Mouse (Mus musculus): Measurements from ENCODE around the gene Adamts8.

Gene Adamts8

GRCm38 (mm10) chr9:30942512-30943313 lies at the start of gene Adamts8:
Gene Adamts8, plus strand, starts transcription at chr9:30942562.
- no peak for DNase-seq (ENCODE audit: extremely low read depth, low read depth, low spot score)

- DNase-seq (ENCODE audit: extremely low read depth, low read depth, low spot score): no peak
Observed at GRCm38 (mm10) chr9:30895618-30896017, 46.7 kb upstream of the Adamts8 start.

- DNase-seq (ENCODE audit: extremely low read depth, low read depth, low spot score): no peak
Observed at GRCm38 (mm10) chr9:30896752-30897151, 45.6 kb upstream of the Adamts8 start.

- DNase-seq (ENCODE audit: extremely low read depth, low read depth, low spot score): no peak
Observed at GRCm38 (mm10) chr9:30897169-30897568, 45.2 kb upstream of the Adamts8 start.

GRCm38 (mm10) chr9:30902152-30902551 lies 40.2 kb upstream of the Adamts8 start:
- no peak for DNase-seq (ENCODE audit: extremely low read depth, low read depth, low spot score)

GRCm38 (mm10) chr9:30902641-30903040 lies 39.7 kb upstream of the Adamts8 start:
- DNase-seq (ENCODE audit: extremely low read depth, low read depth, low spot score): no peak

GRCm38 (mm10) chr9:30903266-30903665 lies 39.1 kb upstream of the Adamts8 start:
- DNase-seq (ENCODE audit: extremely low read depth, low read depth, low spot score): no peak

GRCm38 (mm10) chr9:30905861-30906260 lies 36.5 kb upstream of the Adamts8 start:
- no peak for DNase-seq (ENCODE audit: extremely low read depth, low read depth, low spot score)

GRCm38 (mm10) chr9:30906426-30906825 lies 35.9 kb upstream of the Adamts8 start:
- no peak for DNase-seq (ENCODE audit: extremely low read depth, low read depth, low spot score)

GRCm38 (mm10) chr9:30907677-30908295 lies 34.6 kb upstream of the Adamts8 start:
- DNase-seq (ENCODE audit: extremely low read depth, low read depth, low spot score): no peak

- DNase-seq (ENCODE audit: extremely low read depth, low read depth, low spot score): no peak
Observed at GRCm38 (mm10) chr9:30908296-30908690, 34.1 kb upstream of the Adamts8 start.

- DNase-seq (ENCODE audit: extremely low read depth, low read depth, low spot score): no peak
Observed at GRCm38 (mm10) chr9:30908973-30909372, 33.4 kb upstream of the Adamts8 start.

GRCm38 (mm10) chr9:30910491-30910890 lies 31.9 kb upstream of the Adamts8 start:
- DNase-seq (ENCODE audit: extremely low read depth, low read depth, low spot score): no peak

- DNase-seq (ENCODE audit: extremely low read depth, low read depth, low spot score): no peak
Observed at GRCm38 (mm10) chr9:30912161-30912560, 30.2 kb upstream of the Adamts8 start.

- no peak for DNase-seq (ENCODE audit: extremely low read depth, low read depth, low spot score)
Observed at GRCm38 (mm10) chr9:30913429-30913828, 28.9 kb upstream of the Adamts8 start.

GRCm38 (mm10) chr9:30914241-30914640 lies 28.1 kb upstream of the Adamts8 start:
- no peak for DNase-seq (ENCODE audit: extremely low read depth, low read depth, low spot score)

GRCm38 (mm10) chr9:30916266-30916968 lies 25.9 kb upstream of the Adamts8 start:
- peak; percentile 95 for DNase-seq (ENCODE audit: extremely low read depth, low read depth, low spot score)

GRCm38 (mm10) chr9:30918466-30919356 lies 23.7 kb upstream of the Adamts8 start:
- DNase-seq (ENCODE audit: extremely low read depth, low read depth, low spot score): no peak

- DNase-seq (ENCODE audit: extremely low read depth, low read depth, low spot score): no peak
Observed at GRCm38 (mm10) chr9:30919686-30920085, 22.7 kb upstream of the Adamts8 start.

GRCm38 (mm10) chr9:30920736-30921135 lies 21.6 kb upstream of the Adamts8 start:
- DNase-seq (ENCODE audit: extremely low read depth, low read depth, low spot score): no peak
